Mouse (Mus musculus) limb, embryonic 11.5 days (tissue): ENCODE measurements at regions not wholly inside any gene's neighbourhood (a gene's known extent, or its start where the extent isn't known, plus 50 kb on each side); places are given as distances from the start of the nearest gene placed in this dataset.

ENCODE experiments used
- ATAC-seq: fragments of 200-750 bp; cut with Nextera tagmentation; 2 replicates; pipeline ENCODE4 v1.8.0; 2017; ENCODE audit warnings: low read depth; ENCODE audit not compliant: insufficient number of reproducible peaks, low FRiP score, low TSS enrichment
- DNase-seq: peaks from one replicate; pipeline ENCODE4 v3.0.0-alpha.2; 2015; ENCODE audit warnings: low spot score
- H3K27ac ChIP-seq: fragments of 300-500 bp; sonication (generic); replicated peaks from 2 replicates; pipeline ENCODE4 v1.5.1; 2014; ENCODE audit warnings: low read depth, mild to moderate bottlenecking, low read length
- H3K27me3 ChIP-seq: fragments of 300-500 bp; sonication (generic); 2 replicates; pipeline ENCODE4 v1.6.1; 2014; ENCODE audit warnings: mild to moderate bottlenecking, low read length, mixed read lengths; ENCODE audit not compliant: control insufficient read depth, insufficient read depth
- H3K36me3 ChIP-seq: fragments of 300-500 bp; sonication (generic); 2 replicates; pipeline ENCODE4 v1.6.1; 2014; ENCODE audit warnings: mild to moderate bottlenecking, low read length, moderate library complexity, mixed read lengths; ENCODE audit not compliant: control insufficient read depth, insufficient read depth
- H3K4me1 ChIP-seq: fragments of 300-500 bp; sonication (generic); 2 replicates; pipeline ENCODE4 v1.6.1; 2014; ENCODE audit warnings: low read length, mixed read lengths; ENCODE audit not compliant: control insufficient read depth, insufficient read depth
- H3K4me2 ChIP-seq: fragments of 300-500 bp; sonication (generic); 2 replicates; pipeline ENCODE4 v1.6.1; 2014; ENCODE audit warnings: low read depth, mild to moderate bottlenecking, moderate library complexity; ENCODE audit not compliant: severe bottlenecking
- H3K4me3 ChIP-seq: fragments of 300-500 bp; sonication (generic); 2 replicates; pipeline ENCODE4 v1.5.1; 2014; ENCODE audit warnings: low read depth, low read length
- H3K9ac ChIP-seq: fragments of 300-500 bp; sonication (generic); 2 replicates; pipeline ENCODE4 v1.6.1; 2014; ENCODE audit warnings: mild to moderate bottlenecking, low read length
- H3K9me3 ChIP-seq: fragments of 300-500 bp; sonication (generic); 2 replicates; pipeline ENCODE4 v1.6.1; 2016; ENCODE audit warnings: low read length; ENCODE audit not compliant: control insufficient read depth
- WGBS: fragments of 180-500 bp; shearing (Covaris S2); extraction: QIAGEN DNeasy Blood & Tissue Kit; methylation state at CpG from one replicate; pipeline ENCODE4 v1.1.7; 2014; 5-methylcytosine and 5-hydroxymethylcytosine counted together

GRCm38 (mm10) chr14:102619056-102619455 lies 363.4 kb downstream of the Kctd12 start:
- Histone ChIP-seq H3K9me3 (no peaks in the 10 kb centered on the region), H3K4me2 (no peak overlapping the region), H3K9ac (no peak overlapping the region), H3K27ac (no peak overlapping the region), H3K36me3 (no peaks in the 10 kb centered on the region), H3K27me3 (no peaks in the 10 kb centered on the region), H3K4me1 (no peaks in the 10 kb centered on the region), H3K4me3 (no peak overlapping the region)
- WGBS: 13% methylated on average over 4 of the region's 4 CpGs
- no peak for ATAC-seq
- no peak for DNase-seq

DNA sequence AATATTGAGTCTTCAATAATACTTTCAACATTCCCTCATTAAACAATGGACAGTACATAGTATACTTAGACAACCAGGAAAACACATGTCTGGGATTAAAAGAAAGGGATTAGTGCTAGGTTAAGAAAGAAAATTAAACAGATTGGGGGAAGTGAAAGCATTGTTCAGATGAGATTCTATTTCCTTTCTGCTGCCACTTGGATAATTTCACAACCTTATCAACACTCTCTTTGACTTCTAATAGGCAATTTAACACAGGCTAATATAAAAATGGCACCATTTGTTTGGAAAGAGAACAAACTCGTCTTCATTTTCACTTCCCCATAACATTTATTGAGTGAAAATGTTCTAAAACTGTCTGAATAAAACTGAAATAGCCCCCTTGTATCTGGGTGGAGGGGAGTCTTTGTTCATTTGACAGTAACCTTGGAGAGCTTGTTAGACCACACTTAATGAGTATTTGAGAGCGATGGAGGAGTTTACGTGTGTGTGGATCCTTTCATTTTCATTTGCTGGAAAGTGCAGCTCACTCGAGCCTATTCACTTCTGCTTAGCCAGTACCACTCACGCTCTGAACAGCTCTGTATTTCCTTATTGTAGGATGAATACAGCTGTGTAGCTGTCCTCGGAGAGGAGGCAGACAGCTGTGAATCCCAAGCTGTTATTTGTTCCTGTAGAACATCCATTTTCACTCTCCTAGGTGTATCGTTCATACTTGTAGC lies 366.7 kb downstream of the Kctd12 start:
- H3K9ac ChIP-seq: no peak overlapping the region

GRCm38 (mm10) chr14:102606055-102606454 lies 376.4 kb downstream of the Kctd12 start:
- DNase-seq (no peak), ATAC-seq (no peak)
- no peaks in the 10 kb centered on the region for H3K27me3 ChIP-seq
- no peak overlapping the region for H3K4me3 ChIP-seq
- H3K4me2 ChIP-seq: no peak overlapping the region
- H3K9ac ChIP-seq: no peak overlapping the region
- 91% methylated on average over 5 of the region's 5 CpGs for WGBS
- H3K36me3 ChIP-seq: no peaks in the 10 kb centered on the region
- H3K9me3 ChIP-seq: no peaks in the 10 kb centered on the region
- no peak overlapping the region for H3K27ac ChIP-seq
- no peaks in the 10 kb centered on the region for H3K4me1 ChIP-seq

More for the DNA sequence above, 366.7 kb downstream of the Kctd12 start:
- DNase-seq: no peak
- no peak overlapping the region for H3K4me3 ChIP-seq
- no peak overlapping the region for H3K4me2 ChIP-seq
- ATAC-seq: no peak
- H3K36me3 ChIP-seq: no peaks in the 10 kb centered on the region
- H3K27me3 ChIP-seq: no peaks in the 10 kb centered on the region
- H3K4me1 ChIP-seq: no peaks in the 10 kb centered on the region
- no peak overlapping the region for H3K27ac ChIP-seq
- 74% methylated on average over 7 of the region's 7 CpGs for WGBS
- H3K9me3 ChIP-seq: no peaks in the 10 kb centered on the region

GRCm38 (mm10) chr14:102594850-102595249 lies 387.6 kb downstream of the Kctd12 start:
- Histone ChIP-seq H3K4me1 (no peaks in the 10 kb centered on the region), H3K27me3 (no peaks in the 10 kb centered on the region), H3K9ac (no peak overlapping the region), H3K9me3 (no peaks in the 10 kb centered on the region), H3K4me3 (no peak overlapping the region), H3K36me3 (no peaks in the 10 kb centered on the region), H3K4me2 (no peak overlapping the region), H3K27ac (no peak overlapping the region)
- WGBS: 90% methylated on average over 3 of the region's 3 CpGs
- ATAC-seq (no peak), DNase-seq (no peak)

DNA sequence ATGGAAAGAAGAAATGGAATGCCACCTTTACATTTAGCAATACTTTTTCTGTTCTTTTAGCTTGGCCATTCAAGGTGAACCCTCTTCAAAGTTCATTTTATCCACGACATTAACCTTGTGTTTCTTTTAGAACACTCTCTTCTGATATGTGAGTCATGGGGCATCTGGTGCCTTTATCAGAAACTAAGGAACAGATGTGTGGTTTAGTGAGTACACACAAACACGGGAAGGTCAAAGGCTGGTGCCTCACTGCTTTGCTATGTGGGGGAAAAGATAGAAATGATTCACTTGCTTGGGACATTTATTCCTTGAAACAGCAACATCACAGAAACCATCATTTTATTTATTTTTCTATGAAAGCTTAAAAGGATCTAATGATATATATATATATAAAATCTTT lies 428.7 kb downstream of the Kctd12 start:
- H3K4me2 ChIP-seq: no peak overlapping the region
- H3K27ac ChIP-seq: no peak overlapping the region
- H3K4me3 ChIP-seq: no peak overlapping the region
- H3K9ac ChIP-seq: no peak overlapping the region
- H3K36me3 ChIP-seq: no peaks in the 10 kb centered on the region
- WGBS: 63% methylated on average over 2 of the region's 2 CpGs
- DNase-seq: no peak
- no peaks in the 10 kb centered on the region for H3K9me3 ChIP-seq
- no peaks in the 10 kb centered on the region for H3K4me1 ChIP-seq
- no peaks in the 10 kb centered on the region for H3K27me3 ChIP-seq
- no peak for ATAC-seq

GRCm38 (mm10) chr14:102552598-102552997 lies 429.8 kb downstream of the Kctd12 start:
- 62% methylated on average over 2 of the region's 2 CpGs for WGBS
- no peak overlapping the region for H3K27ac ChIP-seq
- H3K4me1 ChIP-seq: no peaks in the 10 kb centered on the region
- H3K36me3 ChIP-seq: no peaks in the 10 kb centered on the region
- ATAC-seq (0 out of 2 replicates have a peak, but pooled peaks have one; percentile 13), DNase-seq (no peak)
- H3K4me3 ChIP-seq: no peak overlapping the region
- H3K27me3 ChIP-seq: no peaks in the 10 kb centered on the region
- H3K9ac ChIP-seq: no peak overlapping the region
- H3K4me2 ChIP-seq: no peak overlapping the region
- no peaks in the 10 kb centered on the region for H3K9me3 ChIP-seq

GRCm38 (mm10) chr14:102524894-102525577 lies 457.4 kb downstream of the Kctd12 start:
- WGBS: 92% methylated on average over 9 of the region's 9 CpGs
- Histone ChIP-seq H3K36me3 (no peaks in the 10 kb centered on the region), H3K4me1 (no peaks in the 10 kb centered on the region)

GRCm38 (mm10) chr14:102516765-102517164 lies 465.7 kb downstream of the Kctd12 start:
- no peak for ATAC-seq
- H3K9me3 ChIP-seq: no peaks in the 10 kb centered on the region

More at GRCm38 (mm10) chr14:102524894-102525577, 457.4 kb downstream of the Kctd12 start:
- Histone ChIP-seq H3K4me2 (no peak overlapping the region), H3K4me3 (no peak overlapping the region), H3K9me3 (no peaks in the 10 kb centered on the region), H3K27ac (no peak overlapping the region), H3K27me3 (no peaks in the 10 kb centered on the region), H3K9ac (no peak overlapping the region)
- DNase-seq (no peak), ATAC-seq (no peak)

More at GRCm38 (mm10) chr14:102516765-102517164, 465.7 kb downstream of the Kctd12 start:
- no peak overlapping the region for H3K9ac ChIP-seq
- no peak overlapping the region for H3K4me2 ChIP-seq
- WGBS: 56% methylated on average over 2 of the region's 2 CpGs
- H3K27me3 ChIP-seq: no peaks in the 10 kb centered on the region
- no peak for DNase-seq
- H3K27ac ChIP-seq: no peak overlapping the region
- H3K4me1 ChIP-seq: no peaks in the 10 kb centered on the region
- H3K36me3 ChIP-seq: no peaks in the 10 kb centered on the region
- no peak overlapping the region for H3K4me3 ChIP-seq
